Mouse (Mus musculus) spleen, adult 2 months (tissue): ENCODE measurements around the gene Sirpa. TPM values are rescaled to one million over a fixed set of nuclear protein-coding genes. Genes with fewer than 3 reads are reported as not detected.

Experiments used
- DNase-seq, 2 experiments: peaks; one replicate each; pipeline versions ENCODE4 v3.0.0 to v3.0.0-alpha.2; 2012 to 2021; ENCODE audit warnings: low spot score in 2 of 2, low read depth in 1 of 2
- H3K27ac ChIP-seq: fragments of 200-500 bp; 2 replicates; pipeline ENCODE4 v1.5.1; 2012; ENCODE audit warnings: low read length, inconsistent platforms; ENCODE audit not compliant: insufficient read depth
- H3K27me3 ChIP-seq: fragments of 200-500 bp; 2 replicates; pipeline ENCODE4 v1.6.1; 2012; ENCODE audit warnings: mild to moderate bottlenecking, moderate library complexity, low read length, inconsistent platforms; ENCODE audit not compliant: control insufficient read depth, insufficient read depth
- H3K36me3 ChIP-seq: fragments of 200-500 bp; 2 replicates; pipeline ENCODE4 v1.6.1; 2012; ENCODE audit warnings: mild to moderate bottlenecking, low read length, inconsistent platforms; ENCODE audit not compliant: control insufficient read depth, insufficient read depth
- H3K4me1 ChIP-seq: fragments of 200-500 bp; 2 replicates; pipeline ENCODE4 v1.6.1; 2011; ENCODE audit warnings: inconsistent platforms; ENCODE audit not compliant: control insufficient read depth, insufficient read depth, insufficient read length
- H3K4me3 ChIP-seq: fragments of 200-500 bp; 2 replicates; pipeline ENCODE4 v1.5.1; 2011; ENCODE audit warnings: mild to moderate bottlenecking, inconsistent platforms; ENCODE audit not compliant: insufficient read depth, insufficient read length; ENCODE audit errors: extremely low read depth
- CTCF ChIP-seq: fragments of 200-500 bp; IDR thresholded peaks from 2 replicates; pipeline ENCODE4 v1.5.1; 2011; ENCODE audit warnings: mild to moderate bottlenecking, inconsistent platforms; ENCODE audit not compliant: insufficient read depth, insufficient read length, insufficient replicate concordance; ENCODE audit errors: extremely low read depth
- POLR2A ChIP-seq: fragments of 200-500 bp; IDR thresholded peaks from 2 replicates; pipeline ENCODE4 v1.6.1; 2011; ENCODE audit warnings: low read depth, low read length, inconsistent platforms
- WGBS: fragments of 180-500 bp; shearing (Covaris S2); methylation state at CpG from one replicate; pipeline ENCODE4 v1.1.7; 2018; 5-methylcytosine and 5-hydroxymethylcytosine counted together
- polyA plus RNA-seq: library from polyadenylated mRNA; depleted of rRNA; stranded (reverse); fragments of >200 nt; gene quantifications from 2 replicates; pipeline ENCODE4 v1.2.3, GENCODE M21; 2012

The Sirpa gene
- polyA plus RNA-seq, 1 experiment: 145 TPM

GRCm38 (mm10) chr2:129581826-129582225 lies 10.8 kb upstream of the Sirpa start:
- TF ChIP-seq POLR2A (no peak), CTCF (no peak)
- DNase-seq: no peak
- Histone ChIP-seq H3K27ac (no peak overlapping the region), H3K4me1 (peaks cover 7% of the 10 kb centered on the region; the same call in 1 of the 2 replicates), H3K4me3 (no peak overlapping the region), H3K27me3 (no peaks in the 10 kb centered on the region), H3K36me3 (no peaks in the 10 kb centered on the region)
- WGBS: 72% methylated on average over 3 of the region's 3 CpGs

- H3K27me3 ChIP-seq: no peaks in the 10 kb centered on the region
- WGBS: 93% methylated on average over 4 of the region's 4 CpGs
- H3K4me3 ChIP-seq: no peak overlapping the region
- no peak overlapping the region for H3K27ac ChIP-seq
- peaks cover 7% of the 10 kb centered on the region; the same call in 1 of the 2 replicates for H3K4me1 ChIP-seq
- DNase-seq: no peak
- no peak for TF ChIP-seq POLR2A
- TF ChIP-seq CTCF: no peak
- no peaks in the 10 kb centered on the region for H3K36me3 ChIP-seq
These were observed 10.4 kb upstream of the Sirpa start for GRCm38 (mm10) chr2:129582261-129582660.

GRCm38 (mm10) chr2:129584905-129585304 lies 7.7 kb upstream of the Sirpa start:
- Histone ChIP-seq H3K36me3 (no peaks in the 10 kb centered on the region), H3K27me3 (no peaks in the 10 kb centered on the region), H3K27ac (no peak overlapping the region), H3K4me3 (no peak overlapping the region), H3K4me1 (peaks cover 7% of the 10 kb centered on the region; the same call in 1 of the 2 replicates)
- TF ChIP-seq POLR2A (no peak), CTCF (no peak)
- WGBS: 68% methylated on average over 1 of the region's 1 CpGs
- no peak for DNase-seq

- TF ChIP-seq POLR2A (no peak), CTCF (no peak)
- Histone ChIP-seq H3K36me3 (no peaks in the 10 kb centered on the region), H3K4me3 (no peak overlapping the region), H3K4me1 (peaks cover 7% of the 10 kb centered on the region; the same call in 1 of the 2 replicates), H3K27me3 (no peaks in the 10 kb centered on the region), H3K27ac (peak overlapping the region; percentile 54)
- WGBS: 56% methylated on average over 11 of the region's 11 CpGs
- DNase-seq: peak; percentile 33 to 36
These were observed 6.6 kb upstream of the Sirpa start for GRCm38 (mm10) chr2:129585904-129586514.

GRCm38 (mm10) chr2:129587241-129587640 lies 5.4 kb upstream of the Sirpa start:
- 63% methylated on average over 3 of the region's 3 CpGs for WGBS
- Histone ChIP-seq H3K27ac (no peak overlapping the region), H3K36me3 (no peaks in the 10 kb centered on the region), H3K4me1 (peaks cover 7% of the 10 kb centered on the region; the same call in 1 of the 2 replicates), H3K4me3 (no peak overlapping the region), H3K27me3 (no peaks in the 10 kb centered on the region)
- TF ChIP-seq CTCF (no peak), POLR2A (no peak)
- no peak for DNase-seq

GRCm38 (mm10) chr2:129587825-129588251 lies 4.8 kb upstream of the Sirpa start:
- Histone ChIP-seq H3K27me3 (peaks cover 2% of the 10 kb centered on the region; the same call in 1 of the 2 replicates), H3K4me1 (peaks cover 10% of the 10 kb centered on the region; the same call in 1 of the 2 replicates), H3K4me3 (no peak overlapping the region), H3K27ac (no peak overlapping the region), H3K36me3 (no peaks in the 10 kb centered on the region)
- no peak for DNase-seq
- TF ChIP-seq CTCF (no peak), POLR2A (no peak)
- 87% methylated on average over 7 of the region's 7 CpGs for WGBS

GRCm38 (mm10) chr2:129591897-129592296 lies 738 bp upstream of the Sirpa start:
- no peak for TF ChIP-seq CTCF
- Histone ChIP-seq H3K27ac (peak overlapping the region; percentile 78), H3K27me3 (peaks cover 8% of the 10 kb centered on the region; the same call in 1 of the 2 replicates)

More at GRCm38 (mm10) chr2:129591897-129592296, 738 bp upstream of the Sirpa start:
- DNase-seq: no peak
- Histone ChIP-seq H3K36me3 (no peaks in the 10 kb centered on the region), H3K4me3 (no peak overlapping the region), H3K4me1 (peaks cover 10% of the 10 kb centered on the region; the same call in 1 of the 2 replicates)
- WGBS: 76% methylated on average over 4 of the region's 4 CpGs
